Comparison of ENCODE assay signal across 9 mouse cellular contexts in the genomic region with DNA sequence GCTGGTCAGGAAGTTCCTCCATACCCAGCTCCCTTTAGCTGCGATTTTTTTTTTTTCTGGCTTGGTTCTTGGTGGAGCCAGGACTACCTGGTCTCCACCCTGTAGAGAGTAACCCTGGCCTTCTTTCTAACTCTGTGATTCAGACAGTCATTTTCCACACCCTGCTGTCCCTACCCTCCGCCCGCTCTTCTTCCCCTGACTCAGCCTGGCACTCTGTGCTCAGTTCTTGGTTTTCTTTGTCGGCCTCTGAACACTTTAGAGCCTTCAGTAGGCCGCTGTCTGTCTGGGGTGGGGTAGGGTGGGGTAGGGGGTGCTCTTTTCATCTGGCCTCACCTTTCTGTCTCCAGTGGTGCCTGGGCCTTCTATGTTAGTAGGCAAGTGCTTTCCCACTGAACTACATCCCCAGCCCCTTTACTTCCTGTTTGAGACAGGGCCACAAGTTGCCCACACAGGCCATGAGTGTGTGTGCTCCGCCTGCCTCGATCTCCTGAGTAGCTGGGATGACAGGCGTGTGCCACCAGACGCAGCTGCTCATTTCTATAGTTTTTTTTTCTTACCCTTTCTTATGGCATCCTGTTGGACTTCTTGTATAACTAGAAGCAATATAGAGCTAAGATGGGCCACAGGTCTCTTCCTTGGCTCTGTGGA. TPM values are rescaled to one million over a fixed set of nuclear protein-coding genes. Genes with fewer than 3 reads are reported as not detected.
DNase-seq lines count a peak whose midpoint lies in the region; ATAC-seq lines count a peak whose summit lies in the region.
"Had no signal": no experiment of that assay in that cellular context is flagged by ENCODE, and none has a peak within 500 bp of the region (broad histone marks: within the 10 kb centered on the region; RNA-seq: fewer than 3 reads in every experiment).

No protein-coding gene starts in this region.

- no peak for DNase-seq in forebrain, embryonic 10.5 days (ENCODE audit: extremely low spot score, low spot score)
- DNase-seq in midbrain, embryonic 11.5 days (ENCODE audit: low spot score, missing footprints) = peak; percentile 41
- DNase-seq in thymus, postnatal 25 days = peak; percentile 30
- no peak for DNase-seq in urinary bladder, postnatal 10 days (ENCODE audit: low spot score)
- DNase-seq in B cell, adult 2 months = no peak
- DNase-seq: spleen, adult 18-20 months had no signal

- H3K27ac ChIP-seq in forebrain, embryonic 10.5 days = peak overlapping the region; percentile 41; the same call in 1 of the 2 replicates
- no peak overlapping the region for H3K27ac ChIP-seq in forebrain, embryonic 15.5 days (replicated peaks)
- H3K27ac ChIP-seq in midbrain, embryonic 11.5 days (ENCODE audit: low read depth, low read length) = no peak overlapping the region
- no peak overlapping the region for H3K27ac ChIP-seq in midbrain, embryonic 16.5 days (ENCODE audit: low read length)
- H3K27ac ChIP-seq in limb, embryonic 13.5 days = no peak overlapping the region

- H3K4me2 ChIP-seq in forebrain, embryonic 15.5 days (replicated peaks) = no peak overlapping the region
- no peak overlapping the region for H3K4me2 ChIP-seq in midbrain, embryonic 11.5 days
- H3K4me2 ChIP-seq in midbrain, embryonic 16.5 days (ENCODE audit: low read length) = no peak overlapping the region
- no peak overlapping the region for H3K4me2 ChIP-seq in limb, embryonic 13.5 days (replicated peaks)

- H3K9ac ChIP-seq in forebrain, embryonic 15.5 days (replicated peaks) = no peak overlapping the region
- H3K9ac ChIP-seq in midbrain, embryonic 11.5 days (ENCODE audit: low read length) = no peak overlapping the region
- no peak overlapping the region for H3K9ac ChIP-seq in midbrain, embryonic 16.5 days (ENCODE audit: low read depth, low read length)
- peak overlapping the region; percentile 2; the same call in 1 of the 2 replicates for H3K9ac ChIP-seq in limb, embryonic 13.5 days

- H3K4me3 ChIP-seq in forebrain, embryonic 10.5 days = no peak overlapping the region
- H3K4me3 ChIP-seq in forebrain, embryonic 15.5 days = no peak overlapping the region
- H3K4me3 ChIP-seq in midbrain, embryonic 11.5 days (ENCODE audit: low read depth, low read length) = no peak overlapping the region
- no peak overlapping the region for H3K4me3 ChIP-seq in midbrain, embryonic 16.5 days (ENCODE audit: low read depth, low read length)
- H3K4me3 ChIP-seq in limb, embryonic 13.5 days = no peak overlapping the region

- H3K9me3 ChIP-seq in forebrain, embryonic 10.5 days = no peaks in the 10 kb centered on the region
- no peaks in the 10 kb centered on the region for H3K9me3 ChIP-seq in forebrain, embryonic 15.5 days
- no peaks in the 10 kb centered on the region for H3K9me3 ChIP-seq in midbrain, embryonic 11.5 days (ENCODE audit: control insufficient read depth, low read length)
- no peaks in the 10 kb centered on the region for H3K9me3 ChIP-seq in midbrain, embryonic 16.5 days (replicated peaks; ENCODE audit: control insufficient read depth, low read length, poor library complexity, severe bottlenecking)
- H3K9me3 ChIP-seq in limb, embryonic 13.5 days = no peaks in the 10 kb centered on the region

- ATAC-seq in forebrain, embryonic 15.5 days (replicated peaks) = no peak
- ATAC-seq in midbrain, embryonic 11.5 days (ENCODE audit: low FRiP score) = no peak
- ATAC-seq in midbrain, embryonic 16.5 days = no peak
- no peak for ATAC-seq in limb, embryonic 13.5 days (ENCODE audit: low FRiP score, low read depth)

- 87% methylated on average over 9 of the region's 9 CpGs for WGBS in forebrain, embryonic 10.5 days
- WGBS in forebrain, embryonic 15.5 days = 82% methylated on average over 9 of the region's 9 CpGs
- WGBS in midbrain, embryonic 11.5 days = 82% methylated on average over 9 of the region's 9 CpGs
- WGBS in midbrain, embryonic 16.5 days = 88% methylated on average over 9 of the region's 9 CpGs
- WGBS in limb, embryonic 13.5 days = 80% methylated on average over 9 of the region's 9 CpGs

- no peaks in the 10 kb centered on the region for H3K27me3 ChIP-seq in forebrain, embryonic 10.5 days (ENCODE audit: poor library complexity, severe bottlenecking)
- no peaks in the 10 kb centered on the region for H3K27me3 ChIP-seq in forebrain, embryonic 15.5 days
- H3K27me3 ChIP-seq in midbrain, embryonic 11.5 days (ENCODE audit: control insufficient read depth, insufficient read depth, low read length) = no peaks in the 10 kb centered on the region
- H3K27me3 ChIP-seq in midbrain, embryonic 16.5 days (ENCODE audit: control insufficient read depth, insufficient read depth, low read depth, low read length) = no peaks in the 10 kb centered on the region
- H3K27me3 ChIP-seq in limb, embryonic 13.5 days = no peaks in the 10 kb centered on the region

- no peaks in the 10 kb centered on the region for H3K36me3 ChIP-seq in forebrain, embryonic 10.5 days (replicated peaks)
- no peaks in the 10 kb centered on the region for H3K36me3 ChIP-seq in forebrain, embryonic 15.5 days
- H3K36me3 ChIP-seq in midbrain, embryonic 11.5 days (ENCODE audit: control insufficient read depth, insufficient read depth, low read length) = no peaks in the 10 kb centered on the region
- H3K36me3 ChIP-seq in midbrain, embryonic 16.5 days (ENCODE audit: control insufficient read depth, insufficient read depth, low read length) = no peaks in the 10 kb centered on the region; the same call in 1 of the 2 replicates
- H3K36me3 ChIP-seq in limb, embryonic 13.5 days = no peaks in the 10 kb centered on the region

- H3K4me1 ChIP-seq in forebrain, embryonic 10.5 days = peaks cover 54% of the 10 kb centered on the region
- H3K4me1 ChIP-seq in forebrain, embryonic 15.5 days = peaks cover 42% of the 10 kb centered on the region
- H3K4me1 ChIP-seq in midbrain, embryonic 11.5 days (ENCODE audit: control insufficient read depth, insufficient read depth, low read length) = 0 out of 2 replicates have a peak, but pooled peaks cover 3% of the 10 kb centered on the region
- peaks cover 25% of the 10 kb centered on the region for H3K4me1 ChIP-seq in midbrain, embryonic 16.5 days (ENCODE audit: control insufficient read depth, insufficient read depth, low read length)
- H3K4me1 ChIP-seq in limb, embryonic 13.5 days = peaks cover 80% of the 10 kb centered on the region

RNA-seq across cellular contexts. Expression of gene Mink1, which starts 17.2 kb away (rescaled TPM):
- 12.5 and 12.7 TPM in 2 replicates for polyA plus RNA-seq in forebrain, embryonic 10.5 days (2016; fragmentation: Nextera tagmentation; extraction: Ambion mirVana)
- polyA plus RNA-seq in forebrain, embryonic 15.5 days (2015; fragmentation: Nextera tagmentation; extraction: Ambion mirVana) = 14.3 and 15.6 TPM in 2 replicates
- polyA plus RNA-seq in midbrain, embryonic 11.5 days (2014; fragmentation: Nextera tagmentation; extraction: Ambion mirVana) = 12.3 and 12.9 TPM in 2 replicates
- 16.7 and 18.2 TPM in 2 replicates for polyA plus RNA-seq in midbrain, embryonic 16.5 days (2015; fragmentation: Nextera tagmentation; extraction: Ambion mirVana)
- polyA plus RNA-seq in limb, embryonic 13.5 days (2015; fragmentation: Nextera tagmentation; extraction: Ambion mirVana) = 14.1 and 15.5 TPM in 2 replicates

RNA-seq across cellular contexts. Expression of gene 4930544D05Rik, which starts 35.8 kb away (rescaled TPM):
- polyA plus RNA-seq in forebrain, embryonic 10.5 days (2016; fragmentation: Nextera tagmentation; extraction: Ambion mirVana) = not detected in 2 replicates
- not detected in 2 replicates for polyA plus RNA-seq in forebrain, embryonic 15.5 days (2015; fragmentation: Nextera tagmentation; extraction: Ambion mirVana)
- not detected in 2 replicates for polyA plus RNA-seq in midbrain, embryonic 11.5 days (2014; fragmentation: Nextera tagmentation; extraction: Ambion mirVana)
- polyA plus RNA-seq in midbrain, embryonic 16.5 days (2015; fragmentation: Nextera tagmentation; extraction: Ambion mirVana) = not detected in 2 replicates
- not detected in 2 replicates for polyA plus RNA-seq in limb, embryonic 13.5 days (2015; fragmentation: Nextera tagmentation; extraction: Ambion mirVana)

RNA-seq across cellular contexts. Expression of gene Chrne, which starts 39.2 kb away (rescaled TPM):
- not detected in 2 replicates for polyA plus RNA-seq in forebrain, embryonic 10.5 days (2016; fragmentation: Nextera tagmentation; extraction: Ambion mirVana)
- 0.34 TPM in 1 of 2 replicates, not detected in the other for polyA plus RNA-seq in forebrain, embryonic 15.5 days (2015; fragmentation: Nextera tagmentation; extraction: Ambion mirVana)
- not detected in 2 replicates for polyA plus RNA-seq in midbrain, embryonic 11.5 days (2014; fragmentation: Nextera tagmentation; extraction: Ambion mirVana)
- polyA plus RNA-seq in midbrain, embryonic 16.5 days (2015; fragmentation: Nextera tagmentation; extraction: Ambion mirVana) = not detected in 2 replicates
- not detected in 2 replicates for polyA plus RNA-seq in limb, embryonic 13.5 days (2015; fragmentation: Nextera tagmentation; extraction: Ambion mirVana)

RNA-seq across cellular contexts. Expression of gene Pld2, which starts 40.0 kb away (rescaled TPM):
- polyA plus RNA-seq in forebrain, embryonic 10.5 days (2016; fragmentation: Nextera tagmentation; extraction: Ambion mirVana) = 2.7 and 3.1 TPM in 2 replicates
- 7.0 and 8.2 TPM in 2 replicates for polyA plus RNA-seq in forebrain, embryonic 15.5 days (2015; fragmentation: Nextera tagmentation; extraction: Ambion mirVana)
- 3.5 and 4.0 TPM in 2 replicates for polyA plus RNA-seq in midbrain, embryonic 11.5 days (2014; fragmentation: Nextera tagmentation; extraction: Ambion mirVana)
- polyA plus RNA-seq in midbrain, embryonic 16.5 days (2015; fragmentation: Nextera tagmentation; extraction: Ambion mirVana) = 17.9 and 19.6 TPM in 2 replicates
- 4.5 and 5.7 TPM in 2 replicates for polyA plus RNA-seq in limb, embryonic 13.5 days (2015; fragmentation: Nextera tagmentation; extraction: Ambion mirVana)

RNA-seq across cellular contexts. Expression of gene Gm40193, which starts 47.1 kb away (rescaled TPM):
- not detected in 2 replicates for polyA plus RNA-seq in forebrain, embryonic 10.5 days (2016; fragmentation: Nextera tagmentation; extraction: Ambion mirVana)
- not detected in 2 replicates for polyA plus RNA-seq in forebrain, embryonic 15.5 days (2015; fragmentation: Nextera tagmentation; extraction: Ambion mirVana)
- not detected in 2 replicates for polyA plus RNA-seq in midbrain, embryonic 11.5 days (2014; fragmentation: Nextera tagmentation; extraction: Ambion mirVana)
- polyA plus RNA-seq in midbrain, embryonic 16.5 days (2015; fragmentation: Nextera tagmentation; extraction: Ambion mirVana) = not detected in 2 replicates
- polyA plus RNA-seq in limb, embryonic 13.5 days (2015; fragmentation: Nextera tagmentation; extraction: Ambion mirVana) = not detected in 2 replicates

Comparison
In these comparisons a context has a peak if more than half of its experiments do, and no peak if none do; other contexts are left out.
1. DNase-seq: peak in midbrain, embryonic 11.5 days (single experiment) and thymus, postnatal 25 days (single experiment); none in forebrain, embryonic 10.5 days (single experiment), urinary bladder, postnatal 10 days (single experiment) and B cell, adult 2 months (0 of 2).